Mouse (Mus musculus) liver, embryonic 15.5 days (tissue): ENCODE measurements around the gene Rara. TPM values are rescaled to one million over a fixed set of nuclear protein-coding genes. Genes with fewer than 3 reads are reported as not detected.
A peak's percentile ranks its signal among the peaks of the same experiment; 100 is the strongest.

Source experiments
- ATAC-seq: fragments of 200-750 bp; cut with Nextera tagmentation; 2 replicates; pipeline ENCODE4 v1.8.0; 2017; ENCODE audit warnings: moderate number of reproducible peaks, mild to moderate bottlenecking, moderate library complexity; ENCODE audit not compliant: insufficient read depth
- H3K27ac ChIP-seq: fragments of 300-500 bp; sonication (generic); replicated peaks from 2 replicates; pipeline ENCODE4 v1.5.1; 2015; ENCODE audit warnings: mild to moderate bottlenecking, inconsistent platforms
- H3K27me3 ChIP-seq: fragments of 300-500 bp; sonication (generic); 2 replicates; pipeline ENCODE4 v1.6.1; 2015; ENCODE audit warnings: mild to moderate bottlenecking, inconsistent platforms
- H3K36me3 ChIP-seq: fragments of 300-500 bp; sonication (generic); replicated peaks from 2 replicates; pipeline ENCODE4 v1.6.1; 2015; ENCODE audit warnings: moderate library complexity, mild to moderate bottlenecking, inconsistent platforms
- H3K4me1 ChIP-seq: fragments of 300-500 bp; sonication (generic); replicated peaks from 2 replicates; pipeline ENCODE4 v1.6.1; 2015; ENCODE audit warnings: inconsistent platforms
- H3K4me2 ChIP-seq: fragments of 300-500 bp; sonication (generic); 2 replicates; pipeline ENCODE4 v1.6.1; 2015; ENCODE audit warnings: moderate library complexity, mild to moderate bottlenecking, inconsistent platforms
- H3K4me3 ChIP-seq: fragments of 300-500 bp; sonication (generic); replicated peaks from 2 replicates; pipeline ENCODE4 v1.5.1; 2015; ENCODE audit warnings: mild to moderate bottlenecking, inconsistent platforms
- H3K9ac ChIP-seq: fragments of 300-500 bp; sonication (generic); 2 replicates; pipeline ENCODE4 v1.6.1; 2015; ENCODE audit warnings: moderate library complexity, mild to moderate bottlenecking, inconsistent platforms
- H3K9me3 ChIP-seq: fragments of 300-500 bp; sonication (generic); replicated peaks from 2 replicates; pipeline ENCODE4 v1.6.1; 2016; ENCODE audit warnings: inconsistent platforms
- WGBS: fragments of 180-500 bp; shearing (Covaris S2); methylation state at CpG from one replicate; pipeline ENCODE4 v1.1.7; 2015; ENCODE audit warnings: mixed read lengths; ENCODE audit not compliant: insufficient replicate concordance; 5-methylcytosine and 5-hydroxymethylcytosine counted together
- polyA plus RNA-seq: library from polyadenylated mRNA; unstranded; fragments of >200 nt; fragmentation: Nextera tagmentation; extraction: Ambion mirVana; gene quantifications from 2 replicates; pipeline ENCODE4 v1.2.1, GENCODE M21; 2015

Rara gene
- 4.4 and 4.5 TPM in 2 replicates for polyA plus RNA-seq

- Histone ChIP-seq H3K4me2 (peak within 1 kb of the TSS; percentile 58), H3K36me3 (peaks cover 18% of the 10 kb centered on the region), H3K9ac (no peak within 1 kb of the TSS), H3K27ac (no peak within 1 kb of the TSS), H3K27me3 (peaks cover 58% of the 10 kb centered on the region), H3K9me3 (no peaks in the 10 kb centered on the region), H3K4me3 (peak within 1 kb of the TSS; percentile 37), H3K4me1 (peaks cover 83% of the 10 kb centered on the region)
- WGBS: 11% methylated on average over 21 of the region's 21 CpGs
- no peak for ATAC-seq
Measured at GRCm38 (mm10) chr11:98927438-98928076, at the start of gene Rara. TSS of gene Rara (plus strand) at chr11:98927818.

- H3K27ac ChIP-seq: no peak overlapping the region
- peaks cover 11% of the 10 kb centered on the region for H3K4me1 ChIP-seq
- no peak overlapping the region for H3K4me2 ChIP-seq
- H3K36me3 ChIP-seq: peaks cover 79% of the 10 kb centered on the region
- WGBS: 80% methylated on average over 3 of the region's 3 CpGs
- no peaks in the 10 kb centered on the region for H3K27me3 ChIP-seq
- no peak; the same call in 1 of the 2 replicates for ATAC-seq
- no peak overlapping the region for H3K9ac ChIP-seq
- no peaks in the 10 kb centered on the region for H3K9me3 ChIP-seq
- no peak overlapping the region for H3K4me3 ChIP-seq
Measured at GRCm38 (mm10) chr11:98887703-98888102, 39.9 kb upstream of the Rara start.

- 78% methylated on average over 4 of the region's 4 CpGs for WGBS
- no peaks in the 10 kb centered on the region for H3K27me3 ChIP-seq
- H3K36me3 ChIP-seq: peaks cover 92% of the 10 kb centered on the region
Measured at GRCm38 (mm10) chr11:98889077-98889476, 38.5 kb upstream of the Rara start.

GRCm38 (mm10) chr11:98889977-98890376, 37.6 kb upstream of the Rara start:
- Histone ChIP-seq H3K27ac (no peak overlapping the region), H3K9me3 (no peaks in the 10 kb centered on the region), H3K4me1 (peaks cover 11% of the 10 kb centered on the region), H3K27me3 (no peaks in the 10 kb centered on the region), H3K4me2 (no peak overlapping the region), H3K9ac (no peak overlapping the region), H3K36me3 (peaks cover 92% of the 10 kb centered on the region), H3K4me3 (no peak overlapping the region)
- no peak for ATAC-seq
- 52% methylated on average over 5 of the region's 5 CpGs for WGBS

More at GRCm38 (mm10) chr11:98889077-98889476, 38.5 kb upstream of the Rara start:
- Histone ChIP-seq H3K27ac (no peak overlapping the region), H3K9ac (no peak overlapping the region), H3K4me2 (no peak overlapping the region), H3K4me1 (peaks cover 11% of the 10 kb centered on the region), H3K9me3 (no peaks in the 10 kb centered on the region), H3K4me3 (no peak overlapping the region)
- ATAC-seq: no peak

GRCm38 (mm10) chr11:98892426-98892825, 35.2 kb upstream of the Rara start:
- H3K9ac ChIP-seq: no peak overlapping the region
- H3K27ac ChIP-seq: no peak overlapping the region
- peaks cover 92% of the 10 kb centered on the region for H3K36me3 ChIP-seq
- H3K4me3 ChIP-seq: no peak overlapping the region
- WGBS: 76% methylated on average over 5 of the region's 5 CpGs
- no peaks in the 10 kb centered on the region for H3K27me3 ChIP-seq
- H3K9me3 ChIP-seq: no peaks in the 10 kb centered on the region
- H3K4me1 ChIP-seq: peaks cover 11% of the 10 kb centered on the region
- ATAC-seq: no peak
- H3K4me2 ChIP-seq: no peak overlapping the region

DNA sequence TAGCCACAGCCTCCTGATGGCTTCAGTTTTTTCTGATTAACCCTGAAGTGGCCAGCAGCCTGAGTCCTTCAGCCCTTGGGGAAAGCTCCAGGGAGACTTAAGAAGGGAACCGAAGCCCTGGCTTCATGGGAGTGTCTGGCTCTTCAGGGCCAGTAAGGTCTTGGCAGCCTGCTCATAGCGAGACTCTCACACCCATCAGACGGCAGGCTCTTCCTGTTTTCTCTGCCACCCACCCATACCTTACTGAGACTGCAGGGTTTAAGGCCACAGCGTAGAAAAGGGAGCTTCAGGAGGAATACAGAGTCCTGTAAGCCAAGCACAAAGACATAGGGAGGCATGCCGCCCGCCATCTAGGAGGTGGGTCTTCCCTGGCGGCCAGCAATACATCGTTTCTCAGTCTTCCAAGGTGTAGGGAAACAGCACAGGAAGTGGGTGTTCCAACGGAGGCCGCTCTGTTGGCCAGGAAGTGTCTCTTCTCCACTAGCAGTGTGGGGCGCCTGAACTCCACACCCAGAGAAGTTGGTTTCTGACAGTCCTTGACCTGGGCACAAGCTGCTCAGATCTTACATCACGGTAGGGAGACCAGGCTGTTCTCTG, 27.0 kb upstream of the Rara start:
- no peaks in the 10 kb centered on the region for H3K9me3 ChIP-seq
- peak overlapping the region; percentile 21; the same call in 1 of the 2 replicates for H3K4me2 ChIP-seq
- H3K4me1 ChIP-seq: peaks cover 49% of the 10 kb centered on the region
- WGBS: 30% methylated on average over 12 of the region's 12 CpGs
- peaks cover 68% of the 10 kb centered on the region for H3K36me3 ChIP-seq
- no peaks in the 10 kb centered on the region for H3K27me3 ChIP-seq
- H3K27ac ChIP-seq: peak overlapping the region; percentile 25; the same call in 1 of the 2 replicates
- no peak overlapping the region for H3K9ac ChIP-seq
- H3K4me3 ChIP-seq: no peak overlapping the region
- ATAC-seq: no peak

DNA sequence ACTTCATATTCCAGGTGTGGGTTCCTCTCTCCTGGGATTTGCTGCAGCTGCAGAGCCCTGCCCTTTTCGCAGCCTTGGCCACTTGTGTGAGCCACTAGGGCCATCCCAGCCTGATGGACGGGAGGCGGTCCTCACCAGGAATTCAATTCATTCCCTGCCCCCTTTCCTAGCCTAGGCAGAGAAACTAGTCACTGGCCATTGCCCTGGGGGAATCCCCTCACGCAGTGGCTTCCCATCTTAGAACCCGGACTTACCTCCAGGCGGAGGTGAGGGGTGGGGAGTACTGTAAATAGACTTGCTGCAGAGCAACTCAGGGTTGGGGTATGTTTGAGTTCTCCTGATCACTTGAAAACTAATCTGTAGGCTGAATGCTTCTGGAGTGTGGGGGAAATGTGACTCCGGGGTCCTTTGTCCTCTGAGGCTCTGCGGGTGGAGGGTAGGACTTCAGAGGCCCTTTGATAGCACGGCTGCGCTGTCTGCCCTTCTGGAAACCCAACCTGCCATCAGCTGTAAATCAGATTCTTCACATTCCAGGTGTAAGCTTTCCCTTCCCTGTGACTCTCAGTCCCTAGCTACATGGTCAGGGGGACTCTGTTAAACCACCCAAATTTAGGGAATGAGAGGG, 24.9 kb upstream of the Rara start:
- Histone ChIP-seq H3K27me3 (no peaks in the 10 kb centered on the region), H3K9ac (no peak overlapping the region), H3K4me3 (no peak overlapping the region), H3K4me2 (no peak overlapping the region), H3K9me3 (no peaks in the 10 kb centered on the region), H3K4me1 (peaks cover 66% of the 10 kb centered on the region), H3K36me3 (peaks cover 46% of the 10 kb centered on the region), H3K27ac (peak overlapping the region; percentile 93)
- no peak for ATAC-seq
- 70% methylated on average over 10 of the region's 10 CpGs for WGBS

DNA sequence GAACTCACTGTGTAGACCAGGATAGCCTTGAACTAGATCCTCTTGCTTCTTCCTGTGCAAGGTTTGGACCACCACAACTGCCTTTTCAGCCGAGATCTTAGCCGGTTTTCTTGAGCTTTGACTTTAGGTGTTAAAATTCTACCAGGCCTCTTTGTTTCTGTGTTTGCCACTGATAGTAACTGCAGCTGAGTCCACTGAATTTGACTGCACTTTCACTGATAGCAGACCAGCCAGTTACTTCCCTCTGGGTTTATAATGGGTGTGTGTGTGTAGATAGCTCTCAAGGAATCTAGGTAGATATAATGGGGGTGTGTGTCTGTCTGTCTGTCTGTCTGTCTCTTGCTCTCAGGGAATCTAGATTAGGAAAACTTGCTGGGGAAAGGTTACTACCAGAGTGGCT, 23.0 kb upstream of the Rara start:
- H3K27me3 ChIP-seq: no peaks in the 10 kb centered on the region
- peak overlapping the region; percentile 63 for H3K4me2 ChIP-seq
- peak overlapping the region; percentile 27 for H3K4me3 ChIP-seq
- peaks cover 74% of the 10 kb centered on the region for H3K4me1 ChIP-seq
- peak; percentile 72 for ATAC-seq
- no peaks in the 10 kb centered on the region for H3K9me3 ChIP-seq
- H3K27ac ChIP-seq: peak overlapping the region; percentile 93
- 20% methylated on average over 2 of the region's 2 CpGs for WGBS
- H3K36me3 ChIP-seq: peaks cover 40% of the 10 kb centered on the region
- H3K9ac ChIP-seq: peak overlapping the region; percentile 44

DNA sequence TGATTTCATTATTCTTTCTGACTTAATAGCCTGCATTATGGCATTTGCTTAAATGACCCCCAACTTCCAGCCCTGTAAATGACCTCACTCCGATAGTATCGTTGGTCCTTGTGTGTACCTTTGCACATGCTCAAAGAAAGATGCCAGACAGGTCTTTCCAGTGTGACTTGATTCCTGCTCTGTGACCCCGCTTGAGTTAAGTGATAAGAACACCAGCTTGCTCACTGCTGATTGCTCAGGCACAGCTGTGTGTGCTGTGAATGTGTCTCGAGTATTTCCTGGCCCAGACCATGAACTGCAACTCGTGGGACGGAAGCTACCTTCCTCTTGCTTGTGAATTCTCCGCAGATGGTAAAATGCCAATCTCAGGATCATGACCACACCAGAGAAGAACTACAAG, 22.6 kb upstream of the Rara start:
- Histone ChIP-seq H3K9me3 (no peaks in the 10 kb centered on the region), H3K36me3 (peaks cover 41% of the 10 kb centered on the region), H3K4me3 (0 out of 2 replicates have a peak overlapping the region, but pooled peaks have one; percentile 7), H3K4me2 (peak overlapping the region; percentile 63), H3K27me3 (no peaks in the 10 kb centered on the region), H3K27ac (peak overlapping the region; percentile 93), H3K9ac (peak overlapping the region; percentile 26; the same call in 1 of the 2 replicates), H3K4me1 (peaks cover 78% of the 10 kb centered on the region)
- WGBS: 13% methylated on average over 7 of the region's 7 CpGs
- peak; percentile 66 for ATAC-seq

- peak overlapping the region; percentile 63 for H3K4me2 ChIP-seq
- H3K9ac ChIP-seq: 0 out of 2 replicates have a peak overlapping the region, but pooled peaks have one; percentile 26
- no peaks in the 10 kb centered on the region for H3K27me3 ChIP-seq
- H3K4me3 ChIP-seq: no peak overlapping the region
- peaks cover 41% of the 10 kb centered on the region for H3K36me3 ChIP-seq
- WGBS: 12% methylated on average over 4 of the region's 4 CpGs
- peak overlapping the region; percentile 93 for H3K27ac ChIP-seq
- H3K4me1 ChIP-seq: peaks cover 78% of the 10 kb centered on the region
- no peaks in the 10 kb centered on the region for H3K9me3 ChIP-seq
- ATAC-seq: no peak
Measured at GRCm38 (mm10) chr11:98905583-98905982, 22.0 kb upstream of the Rara start.

GRCm38 (mm10) chr11:98907063-98907436, 20.6 kb upstream of the Rara start:
- ATAC-seq: no peak
- H3K4me2 ChIP-seq: peak overlapping the region; percentile 93
- H3K4me3 ChIP-seq: peak overlapping the region; percentile 83
- peaks cover 85% of the 10 kb centered on the region for H3K4me1 ChIP-seq
- peaks cover 41% of the 10 kb centered on the region for H3K36me3 ChIP-seq
- 0 out of 2 replicates have a peak overlapping the region, but pooled peaks have one; percentile 25 for H3K9ac ChIP-seq
- no peaks in the 10 kb centered on the region for H3K9me3 ChIP-seq
- H3K27ac ChIP-seq: peak overlapping the region; percentile 93
- WGBS: 43% methylated on average over 5 of the region's 5 CpGs
- H3K27me3 ChIP-seq: no peaks in the 10 kb centered on the region
